ENCODE assay signal across 22 mouse cellular contexts in genomic region chr1:162158486-162158885, GRCm38 (mm10).
DNase-seq lines count a peak whose midpoint lies in the region; ATAC-seq and TF ChIP-seq lines count a peak whose summit lies in the region.
"Had no signal": no experiment of that assay in that cellular context is flagged by ENCODE, and none has a peak within 500 bp of the region (broad histone marks: within the 10 kb centered on the region; RNA-seq: fewer than 3 reads in every experiment).

No protein-coding gene starts in this region.

- DNase-seq in heart, adult 11 months, result peak; percentile 62
- DNase-seq in heart, adult 9 months (ENCODE audit: low spot score in 2 of 2), result no peak
- no peak for DNase-seq in testis, postnatal 14 days (ENCODE audit: low spot score)
- DNase-seq in hindbrain, embryonic 11.5 days (ENCODE audit: low spot score), result no peak
- DNase-seq in hindbrain, embryonic 10.5 days (ENCODE audit: low spot score), result no peak
- DNase-seq: adrenal gland, postnatal 10 days; B cell, adult 2 months; cerebellum, adult 11 months; cerebellum, adult 8-10 months; cerebellum, postnatal 14 days; embryo, embryonic 11 days; gastrocnemius, postnatal 36 days; heart, adult 18-20 months; heart, postnatal 14 days had no signal

- no peaks in the 10 kb centered on the region for H3K4me1 ChIP-seq in testis, adult 2 months (ENCODE audit: control insufficient read depth, insufficient read depth, low read length)
- H3K4me1 ChIP-seq in limb, embryonic 12.5 days (replicated peaks), result peaks cover 24% of the 10 kb centered on the region
- H3K4me1 ChIP-seq in hindbrain, embryonic 11.5 days (replicated peaks; ENCODE audit: control insufficient read depth, insufficient read depth, low read length), result no peaks in the 10 kb centered on the region
- H3K4me1 ChIP-seq in hindbrain, embryonic 10.5 days (replicated peaks), result peaks cover 6% of the 10 kb centered on the region; the same call in 1 of the 2 replicates
- H3K4me1 ChIP-seq: forebrain, embryonic 15.5 days; hindbrain, embryonic 15.5 days had no signal

- no peak overlapping the region for H3K4me3 ChIP-seq in testis, adult 2 months (ENCODE audit: control insufficient read depth, low read depth, low read length)
- no peak overlapping the region for H3K4me3 ChIP-seq in limb, embryonic 12.5 days (replicated peaks)
- no peak overlapping the region for H3K4me3 ChIP-seq in hindbrain, embryonic 11.5 days (ENCODE audit: low read depth, low read length)
- H3K4me3 ChIP-seq in hindbrain, embryonic 10.5 days, result no peak overlapping the region
- H3K4me3 ChIP-seq: forebrain, embryonic 15.5 days; heart, embryonic 15.5 days; hindbrain, embryonic 15.5 days had no signal

- H3K27ac ChIP-seq in testis, adult 2 months (ENCODE audit: control insufficient read depth, insufficient read depth, low read depth, low read length), result peak overlapping the region; percentile 20; the same call in 1 of the 2 replicates
- peak overlapping the region; percentile 56; the same call in 1 of the 2 replicates for H3K27ac ChIP-seq in limb, embryonic 12.5 days
- no peak overlapping the region for H3K27ac ChIP-seq in hindbrain, embryonic 11.5 days (ENCODE audit: low read depth, low read length)
- H3K27ac ChIP-seq in hindbrain, embryonic 10.5 days, result no peak overlapping the region
- H3K27ac ChIP-seq: forebrain, embryonic 15.5 days; heart, embryonic 15.5 days; hindbrain, embryonic 15.5 days had no signal

- ATAC-seq in limb, embryonic 12.5 days (ENCODE audit: insufficient number of reproducible peaks, insufficient read depth, low FRiP score, low TSS enrichment, low read depth), result no peak
- ATAC-seq in hindbrain, embryonic 11.5 days (ENCODE audit: low FRiP score), result no peak
- ATAC-seq: CD4-positive, CD25-positive, alpha-beta regulatory T cell, adult 4 months; forebrain, embryonic 15.5 days had no signal

- no peak overlapping the region for H3K9ac ChIP-seq in limb, embryonic 12.5 days (replicated peaks)
- H3K9ac ChIP-seq in hindbrain, embryonic 11.5 days (ENCODE audit: low read depth, low read length), result no peak overlapping the region
- H3K9ac ChIP-seq: forebrain, embryonic 15.5 days; heart, embryonic 15.5 days; hindbrain, embryonic 15.5 days had no signal

- WGBS in limb, embryonic 12.5 days, result 71% methylated on average over 2 of the region's 2 CpGs
- WGBS in hindbrain, embryonic 11.5 days, result 82% methylated on average over 2 of the region's 2 CpGs
- 83% methylated on average over 2 of the region's 2 CpGs for WGBS in hindbrain, embryonic 10.5 days

- no peaks in the 10 kb centered on the region for H3K9me3 ChIP-seq in limb, embryonic 12.5 days
- no peaks in the 10 kb centered on the region for H3K9me3 ChIP-seq in hindbrain, embryonic 11.5 days (ENCODE audit: control insufficient read depth, low read length)
- H3K9me3 ChIP-seq in hindbrain, embryonic 10.5 days, result no peaks in the 10 kb centered on the region
- H3K9me3 ChIP-seq: forebrain, embryonic 15.5 days; G1E; heart, embryonic 15.5 days; hindbrain, embryonic 15.5 days had no signal

- no peak overlapping the region for H3K4me2 ChIP-seq in limb, embryonic 12.5 days
- no peak overlapping the region for H3K4me2 ChIP-seq in hindbrain, embryonic 11.5 days (replicated peaks; ENCODE audit: low read depth, low read length)
- H3K4me2 ChIP-seq: forebrain, embryonic 15.5 days; heart, embryonic 11.5 days; heart, embryonic 15.5 days; hindbrain, embryonic 15.5 days had no signal

- H3K27me3 ChIP-seq in testis, adult 2 months (ENCODE audit: control insufficient read depth, insufficient read depth, low read length), result no peaks in the 10 kb centered on the region
- no peaks in the 10 kb centered on the region for H3K27me3 ChIP-seq in limb, embryonic 12.5 days
- H3K27me3 ChIP-seq in hindbrain, embryonic 11.5 days (ENCODE audit: control insufficient read depth, insufficient read depth, low read length), result no peaks in the 10 kb centered on the region
- H3K27me3 ChIP-seq in hindbrain, embryonic 10.5 days (ENCODE audit: insufficient read depth, poor library complexity, severe bottlenecking), result no peaks in the 10 kb centered on the region
- H3K27me3 ChIP-seq: forebrain, embryonic 15.5 days; heart, embryonic 15.5 days; hindbrain, embryonic 15.5 days had no signal

- no peaks in the 10 kb centered on the region for H3K36me3 ChIP-seq in testis, adult 2 months (ENCODE audit: control insufficient read depth, insufficient read depth, low read length)
- no peaks in the 10 kb centered on the region for H3K36me3 ChIP-seq in limb, embryonic 12.5 days
- no peaks in the 10 kb centered on the region for H3K36me3 ChIP-seq in hindbrain, embryonic 11.5 days (ENCODE audit: control insufficient read depth, insufficient read depth, low read length)
- no peaks in the 10 kb centered on the region for H3K36me3 ChIP-seq in hindbrain, embryonic 10.5 days
- H3K36me3 ChIP-seq: forebrain, embryonic 15.5 days; G1E; heart, embryonic 15.5 days; hindbrain, embryonic 15.5 days had no signal

- TF ChIP-seq CTCF in testis, adult 2 months (IDR thresholded peaks at IDR 0.05; ENCODE audit: control insufficient read depth, insufficient read depth, insufficient replicate concordance, low read depth, low read length), result no peak

- no peak for TF ChIP-seq POLR2A in testis, adult 2 months (IDR thresholded peaks at IDR 0.05; ENCODE audit: control insufficient read depth, low read depth, low read length)

Comparison
In these comparisons a context has a peak if more than half of its experiments do, and no peak if none do; other contexts are left out.
1. H3K27ac ChIP-seq: peak in testis, adult 2 months (single experiment) and limb, embryonic 12.5 days (single experiment); none in hindbrain, embryonic 11.5 days (single experiment) and hindbrain, embryonic 10.5 days (single experiment).